Mouse (Mus musculus) G1E-ER4 (cell line): ENCODE measurements around the gene Dab2. TPM values are rescaled to one million over a fixed set of nuclear protein-coding genes. Genes with fewer than 3 reads are reported as not detected.

ENCODE experiments used
- GATA1 ChIP-seq: IDR thresholded peaks from one replicate; pipeline ENCODE4 v1.8.0; 2012; ENCODE audit warnings: low read length, inconsistent platforms
- polyA plus RNA-seq: library from polyadenylated mRNA; stranded (reverse); fragments of >175 nt; gene quantifications from 2 replicates; pipeline ENCODE4 v1.2.3, GENCODE M21; 2012

The Dab2 gene
- polyA plus RNA-seq, 1 experiment = 0.04 TPM

- TF ChIP-seq GATA1 = no peak
These were observed 84.4 kb downstream of the Dab2 start for GRCm38 (mm10) chr15:6384027-6384426.

GRCm38 (mm10) chr15:6385241-6385640, 85.7 kb downstream of the Dab2 start:
- TF ChIP-seq GATA1 = no peak

- no peak for TF ChIP-seq GATA1
These were observed 86.8 kb downstream of the Dab2 start for GRCm38 (mm10) chr15:6386159-6386951.

GRCm38 (mm10) chr15:6386961-6387728, 87.6 kb downstream of the Dab2 start:
- no peak for TF ChIP-seq GATA1

- no peak for TF ChIP-seq GATA1
These were observed 88.1 kb downstream of the Dab2 start for GRCm38 (mm10) chr15:6387729-6388070.

- no peak for TF ChIP-seq GATA1
These were observed 88.6 kb downstream of the Dab2 start for GRCm38 (mm10) chr15:6388146-6388545.

- TF ChIP-seq GATA1 = no peak
These were observed 89.0 kb downstream of the Dab2 start for GRCm38 (mm10) chr15:6388631-6389030.

GRCm38 (mm10) chr15:6390106-6390505, 90.5 kb downstream of the Dab2 start:
- no peak for TF ChIP-seq GATA1

GRCm38 (mm10) chr15:6390657-6391056, 91.1 kb downstream of the Dab2 start:
- no peak for TF ChIP-seq GATA1

GRCm38 (mm10) chr15:6391886-6392285, 92.3 kb downstream of the Dab2 start:
- no peak for TF ChIP-seq GATA1

- no peak for TF ChIP-seq GATA1
These were observed 94.0 kb downstream of the Dab2 start for GRCm38 (mm10) chr15:6393624-6394023.

- no peak for TF ChIP-seq GATA1
These were observed 98.6 kb downstream of the Dab2 start for GRCm38 (mm10) chr15:6398211-6398610.

GRCm38 (mm10) chr15:6398881-6399280, 99.3 kb downstream of the Dab2 start:
- TF ChIP-seq GATA1 = no peak

GRCm38 (mm10) chr15:6400115-6400514, 100.5 kb downstream of the Dab2 start:
- no peak for TF ChIP-seq GATA1

- no peak for TF ChIP-seq GATA1
These were observed 102.8 kb downstream of the Dab2 start for GRCm38 (mm10) chr15:6402433-6402832.

- no peak for TF ChIP-seq GATA1
These were observed 104.6 kb downstream of the Dab2 start for GRCm38 (mm10) chr15:6404172-6404571.

GRCm38 (mm10) chr15:6406771-6407170, 107.2 kb downstream of the Dab2 start:
- TF ChIP-seq GATA1 = no peak
